Mouse (Mus musculus) hindbrain, embryonic 12.5 days (tissue): ENCODE data around the gene A130010J15Rik. TPM values are rescaled to one million over a fixed set of nuclear protein-coding genes. Genes with fewer than 3 reads are reported as not detected.

Experiments
- ATAC-seq: fragments of 200-750 bp; cut with Nextera tagmentation; 2 replicates; pipeline ENCODE4 v1.8.0; 2017; ENCODE audit warnings: moderate TSS enrichment; ENCODE audit not compliant: low FRiP score
- H3K27ac ChIP-seq: fragments of 300-500 bp; sonication (generic); 2 replicates; pipeline ENCODE4 v1.5.1; 2016; ENCODE audit warnings: mild to moderate bottlenecking
- H3K27me3 ChIP-seq: fragments of 300-500 bp; sonication (generic); 2 replicates; pipeline ENCODE4 v1.6.1; 2016; ENCODE audit warnings: mild to moderate bottlenecking
- H3K36me3 ChIP-seq: fragments of 300-500 bp; sonication (generic); 2 replicates; pipeline ENCODE4 v1.6.1; 2016; ENCODE audit warnings: mild to moderate bottlenecking
- H3K4me1 ChIP-seq: fragments of 300-500 bp; sonication (generic); 2 replicates; pipeline ENCODE4 v1.6.1; 2016
- H3K4me2 ChIP-seq: fragments of 300-500 bp; sonication (generic); replicated peaks from 2 replicates; pipeline ENCODE4 v1.6.1; 2016; ENCODE audit warnings: mild to moderate bottlenecking
- H3K4me3 ChIP-seq: fragments of 300-500 bp; sonication (generic); 2 replicates; pipeline ENCODE4 v1.5.1; 2016; ENCODE audit warnings: mild to moderate bottlenecking
- H3K9ac ChIP-seq: fragments of 300-500 bp; sonication (generic); 2 replicates; pipeline ENCODE4 v1.6.1; 2016; ENCODE audit warnings: mild to moderate bottlenecking, moderate library complexity
- H3K9me3 ChIP-seq: fragments of 300-500 bp; sonication (generic); replicated peaks from 2 replicates; pipeline ENCODE4 v1.6.1; 2016; ENCODE audit warnings: mild to moderate bottlenecking
- WGBS: fragments of 180-500 bp; shearing (Covaris S2); methylation state at CpG from one replicate; pipeline ENCODE4 v1.1.7; 2016; 5-methylcytosine and 5-hydroxymethylcytosine counted together
- polyA plus RNA-seq: library from polyadenylated mRNA; unstranded; fragments of >200 nt; fragmentation: Nextera tagmentation; extraction: Ambion mirVana; gene quantifications from 2 replicates; pipeline ENCODE4 v1.2.1, GENCODE M21; 2016

A130010J15Rik gene
- polyA plus RNA-seq, 1 experiment from 2014 or later: 15.7 TPM

DNA sequence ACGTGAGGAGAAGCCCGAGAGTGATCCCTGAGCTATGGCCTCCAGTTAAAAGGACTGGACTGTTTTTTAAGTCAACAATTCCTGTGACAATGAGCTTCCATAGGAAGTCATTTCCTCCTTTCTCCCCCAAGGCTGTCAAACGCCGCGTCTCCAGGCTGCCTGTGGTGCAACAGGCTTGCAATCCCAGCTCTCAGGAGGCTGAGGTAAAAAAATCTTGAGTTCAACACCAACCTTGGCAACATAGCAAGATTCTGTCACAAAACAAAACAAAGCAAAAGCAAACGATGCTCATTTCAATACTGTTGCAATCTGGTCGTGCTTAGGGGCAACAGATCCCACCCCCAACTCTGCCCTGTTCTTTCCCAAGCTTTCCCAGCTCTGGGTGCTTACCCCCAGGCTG, 29.8 kb upstream of the A130010J15Rik start:
- Histone ChIP-seq H3K9ac (no peak overlapping the region), H3K27me3 (peaks cover 6% of the 10 kb centered on the region; the same call in 1 of the 2 replicates), H3K4me3 (no peak overlapping the region), H3K27ac (no peak overlapping the region), H3K9me3 (no peaks in the 10 kb centered on the region), H3K4me2 (no peak overlapping the region), H3K36me3 (no peaks in the 10 kb centered on the region), H3K4me1 (0 out of 2 replicates have a peak, but pooled peaks cover 4% of the 10 kb centered on the region)
- 45% methylated on average over 7 of the region's 7 CpGs for WGBS
- ATAC-seq: no peak

DNA sequence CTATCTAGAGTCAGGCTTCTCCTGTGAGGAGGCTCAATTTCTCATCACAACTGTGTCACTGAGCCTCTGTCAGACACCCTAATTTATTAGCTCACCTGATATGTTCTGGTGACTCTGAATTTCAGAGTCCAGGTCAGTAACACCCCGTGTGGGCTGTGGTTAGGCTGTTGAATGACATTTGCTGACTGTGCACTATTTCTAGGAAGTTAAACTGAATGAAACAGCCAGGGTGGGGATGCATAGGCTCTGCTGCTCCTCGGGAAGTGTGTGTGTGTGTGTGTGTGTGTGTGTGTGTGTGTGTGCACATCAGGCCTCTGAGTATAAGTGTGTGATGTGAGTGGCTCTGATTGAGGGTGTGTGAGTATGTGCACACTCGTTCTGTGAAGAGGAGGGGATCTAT, 29.2 kb upstream of the A130010J15Rik start:
- Histone ChIP-seq H3K4me3 (no peak overlapping the region), H3K9me3 (no peaks in the 10 kb centered on the region), H3K27me3 (peaks cover 6% of the 10 kb centered on the region; the same call in 1 of the 2 replicates), H3K9ac (no peak overlapping the region), H3K4me1 (0 out of 2 replicates have a peak, but pooled peaks cover 4% of the 10 kb centered on the region), H3K4me2 (no peak overlapping the region), H3K27ac (no peak overlapping the region), H3K36me3 (no peaks in the 10 kb centered on the region)
- ATAC-seq: no peak
- WGBS: 55% methylated on average over 3 of the region's 3 CpGs

DNA sequence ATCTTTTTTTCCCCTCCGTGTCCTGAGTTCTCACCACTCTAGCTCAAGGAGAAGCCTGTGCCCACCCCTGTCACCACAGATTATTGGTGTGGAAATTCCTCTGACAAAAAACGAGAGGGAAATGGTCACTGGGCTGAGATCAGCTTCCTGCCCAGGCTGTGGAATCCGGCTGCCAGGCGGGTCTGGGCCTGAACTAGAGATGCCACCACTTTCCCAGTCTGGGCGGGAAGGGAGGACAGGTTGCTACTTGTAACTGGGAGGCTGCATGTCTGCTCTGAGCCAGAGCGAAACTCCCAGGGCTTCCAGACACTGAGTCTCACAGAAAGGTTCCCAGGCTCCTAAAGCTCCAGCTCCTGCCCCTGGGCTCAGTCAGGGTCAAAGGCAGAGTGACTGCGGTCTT, 26.7 kb upstream of the A130010J15Rik start:
- Histone ChIP-seq H3K27me3 (peaks cover 6% of the 10 kb centered on the region; the same call in 1 of the 2 replicates), H3K9me3 (no peaks in the 10 kb centered on the region), H3K9ac (no peak overlapping the region), H3K27ac (no peak overlapping the region), H3K36me3 (no peaks in the 10 kb centered on the region), H3K4me1 (0 out of 2 replicates have a peak, but pooled peaks cover 4% of the 10 kb centered on the region), H3K4me2 (no peak overlapping the region), H3K4me3 (no peak overlapping the region)
- 80% methylated on average over 7 of the region's 7 CpGs for WGBS
- ATAC-seq: no peak

DNA sequence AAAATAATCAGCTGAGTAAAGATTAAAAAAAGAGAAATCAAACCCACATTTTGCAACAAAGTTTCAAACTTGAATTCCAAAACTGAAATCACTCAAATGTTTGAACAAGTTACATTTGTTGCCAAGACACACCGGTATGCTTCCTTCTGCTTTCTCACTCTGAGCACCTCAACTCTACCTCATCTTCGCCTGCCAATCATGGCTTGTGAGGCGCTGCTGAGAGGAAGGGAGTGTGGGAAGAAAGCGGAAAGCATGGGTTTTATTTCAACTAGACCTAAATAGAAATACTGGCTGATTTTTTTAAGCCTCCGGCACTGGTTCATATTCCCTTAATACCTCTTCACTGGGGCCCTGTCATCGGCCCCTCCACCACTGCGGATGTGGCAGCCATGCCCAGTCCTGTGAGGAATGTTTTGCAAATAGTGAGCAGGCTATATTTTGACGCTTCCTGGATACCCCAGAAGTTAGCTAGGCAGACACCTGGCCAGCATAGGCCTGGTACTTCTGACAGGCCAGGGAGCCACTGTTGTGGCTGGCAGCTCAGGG, 25.3 kb upstream of the A130010J15Rik start:
- no peak for ATAC-seq
- Histone ChIP-seq H3K27me3 (peaks cover 1% of the 10 kb centered on the region; the same call in 1 of the 2 replicates), H3K9me3 (no peaks in the 10 kb centered on the region), H3K4me3 (no peak overlapping the region), H3K4me1 (0 out of 2 replicates have a peak, but pooled peaks cover 4% of the 10 kb centered on the region), H3K9ac (no peak overlapping the region), H3K4me2 (no peak overlapping the region), H3K27ac (no peak overlapping the region), H3K36me3 (no peaks in the 10 kb centered on the region)
- WGBS: 86% methylated on average over 8 of the region's 8 CpGs

DNA sequence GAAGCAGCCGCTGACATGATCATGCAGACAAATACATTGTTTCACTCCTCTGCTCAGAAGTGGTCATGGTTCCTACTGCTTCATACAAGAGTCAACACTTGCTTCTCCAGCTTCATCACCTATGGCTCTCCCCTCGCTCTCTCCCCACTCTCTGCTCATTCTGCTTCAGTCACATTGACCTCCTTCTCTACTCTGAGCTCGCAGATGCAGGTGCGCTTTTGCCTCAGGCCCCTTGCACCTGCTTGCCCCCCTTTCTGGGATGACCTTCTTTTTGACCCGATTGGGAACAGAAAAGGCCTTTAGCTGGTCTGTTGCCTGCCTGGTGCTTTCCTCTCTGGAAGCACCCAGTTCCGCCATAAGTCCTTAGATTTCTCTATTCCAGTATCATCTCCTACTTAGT, 23.3 kb upstream of the A130010J15Rik start:
- Histone ChIP-seq H3K27me3 (no peaks in the 10 kb centered on the region; the same call in 1 of the 2 replicates), H3K9ac (no peak overlapping the region), H3K36me3 (no peaks in the 10 kb centered on the region), H3K4me3 (no peak overlapping the region), H3K4me2 (no peak overlapping the region), H3K9me3 (no peaks in the 10 kb centered on the region), H3K27ac (no peak overlapping the region), H3K4me1 (no peaks in the 10 kb centered on the region)
- ATAC-seq: no peak
- WGBS: 88% methylated on average over 6 of the region's 6 CpGs

DNA sequence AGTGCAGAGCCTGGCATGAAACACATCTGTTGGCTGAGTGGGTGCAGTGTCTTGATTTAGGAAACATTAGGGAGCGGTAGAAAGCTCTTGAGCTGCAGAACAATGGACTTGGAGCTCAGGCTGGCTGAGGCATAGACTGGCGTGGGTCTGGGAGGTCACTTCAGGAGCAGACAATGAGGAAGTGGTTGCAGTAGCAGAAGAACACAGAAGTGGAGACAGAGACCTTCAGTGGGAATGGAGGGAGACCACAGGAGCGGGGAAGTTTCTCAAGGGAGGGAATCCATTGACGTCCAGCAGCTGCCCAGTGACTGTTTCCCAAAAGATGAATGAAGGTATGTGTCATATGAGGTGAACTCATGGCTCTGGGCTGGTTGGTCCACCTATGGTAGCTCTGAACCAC, 22.7 kb upstream of the A130010J15Rik start:
- no peak overlapping the region for H3K4me2 ChIP-seq
- no peaks in the 10 kb centered on the region for H3K4me1 ChIP-seq
- H3K27ac ChIP-seq: no peak overlapping the region
- H3K27me3 ChIP-seq: no peaks in the 10 kb centered on the region; the same call in 1 of the 2 replicates
- H3K4me3 ChIP-seq: no peak overlapping the region
- 77% methylated on average over 4 of the region's 4 CpGs for WGBS
- H3K9ac ChIP-seq: no peak overlapping the region
- no peaks in the 10 kb centered on the region for H3K36me3 ChIP-seq
- no peak for ATAC-seq
- H3K9me3 ChIP-seq: no peaks in the 10 kb centered on the region

DNA sequence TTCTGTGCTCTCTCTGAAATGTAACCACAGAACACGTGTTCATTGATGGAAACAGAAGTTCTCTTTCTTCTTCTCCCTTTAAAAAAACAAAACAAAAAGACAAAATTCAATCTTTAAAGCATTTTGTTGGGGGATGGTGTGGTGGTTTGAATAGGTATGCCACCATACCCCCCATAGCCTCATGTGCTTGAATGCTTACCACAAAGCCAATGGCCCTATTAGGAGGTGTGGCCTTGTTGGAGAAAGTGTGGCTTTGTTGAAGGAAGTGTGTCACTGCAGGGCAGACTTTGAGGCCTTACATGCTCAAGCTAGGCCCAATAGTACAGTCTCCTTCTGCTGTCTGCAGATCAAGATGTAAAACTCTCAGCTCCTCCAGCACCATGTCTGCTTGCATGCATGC, 21.4 kb upstream of the A130010J15Rik start:
- WGBS: 89% methylated on average over 1 of the region's 1 CpGs
- Histone ChIP-seq H3K27ac (no peak overlapping the region), H3K27me3 (peaks cover 7% of the 10 kb centered on the region), H3K4me1 (no peaks in the 10 kb centered on the region), H3K9me3 (no peaks in the 10 kb centered on the region), H3K4me2 (no peak overlapping the region), H3K4me3 (no peak overlapping the region), H3K9ac (no peak overlapping the region), H3K36me3 (no peaks in the 10 kb centered on the region)
- ATAC-seq: no peak

DNA sequence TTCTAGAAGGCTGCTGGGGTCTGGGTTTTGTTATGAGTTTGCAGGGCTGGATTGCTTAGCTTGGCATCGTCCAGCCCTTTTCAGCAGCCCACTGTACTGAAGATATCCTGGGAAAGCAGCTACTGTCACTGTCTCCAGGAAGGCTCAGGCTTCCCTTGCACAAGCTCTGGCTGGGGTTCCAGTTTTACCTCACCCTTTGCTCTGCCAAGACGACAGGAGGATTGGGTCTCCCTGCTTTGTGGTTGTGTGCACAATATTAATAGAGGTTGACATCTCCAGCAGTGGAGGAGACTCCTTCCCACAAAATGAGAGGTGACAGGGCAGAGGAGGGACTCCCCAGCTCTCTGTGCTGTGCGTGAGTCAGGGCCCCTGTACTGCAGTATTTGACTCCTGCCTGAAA, 18.6 kb upstream of the A130010J15Rik start:
- Histone ChIP-seq H3K9me3 (no peaks in the 10 kb centered on the region), H3K27ac (no peak overlapping the region), H3K4me2 (no peak overlapping the region), H3K36me3 (no peaks in the 10 kb centered on the region), H3K9ac (no peak overlapping the region), H3K27me3 (peaks cover 35% of the 10 kb centered on the region), H3K4me1 (peaks cover 8% of the 10 kb centered on the region; the same call in 1 of the 2 replicates), H3K4me3 (no peak overlapping the region)
- WGBS: 68% methylated on average over 3 of the region's 3 CpGs
- ATAC-seq: no peak

DNA sequence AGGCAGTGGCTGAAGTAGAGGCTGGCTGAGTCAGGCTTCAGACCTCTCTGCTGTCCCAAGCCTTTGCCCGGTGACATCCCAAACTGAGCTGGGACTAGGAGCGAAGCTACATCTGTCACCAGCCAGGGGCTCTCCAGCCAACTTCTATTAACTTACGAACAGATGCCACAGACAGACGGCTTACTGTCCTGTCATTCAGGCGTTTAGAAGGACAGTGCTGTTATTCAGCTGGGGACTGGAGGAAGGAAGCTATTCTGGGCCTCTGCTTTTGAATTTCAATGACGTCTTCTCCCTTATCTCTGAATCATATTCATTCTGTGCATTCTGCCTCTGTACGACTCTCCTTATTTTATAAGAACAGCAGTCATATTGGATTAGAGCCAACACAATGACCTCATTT, 16.7 kb upstream of the A130010J15Rik start:
- WGBS: 43% methylated on average over 7 of the region's 7 CpGs

DNA sequence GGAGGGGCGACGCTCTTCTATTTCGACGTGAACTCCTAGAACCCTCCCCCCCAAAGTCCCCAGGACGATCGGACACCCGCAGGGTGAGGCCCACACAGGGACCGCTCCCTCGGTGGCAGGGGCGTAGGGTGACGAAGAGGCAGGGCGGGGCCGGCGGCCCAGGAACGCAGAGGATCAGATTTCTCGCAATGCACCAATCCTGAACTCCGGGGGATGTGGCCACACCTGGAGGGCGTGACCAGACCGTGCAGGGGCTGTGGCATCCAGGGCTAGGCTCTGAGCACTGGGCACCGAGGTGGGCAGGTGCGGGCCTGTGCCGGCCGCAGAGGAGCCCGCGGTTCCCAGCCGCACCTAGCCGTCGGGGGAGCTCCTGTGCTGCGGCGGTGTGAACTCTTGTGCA, 15.0 kb upstream of the A130010J15Rik start, which contains the start of gene Irf6:
Irf6 (plus strand) TSS at position 240 of the 400 bp plus-strand sequence.
- peaks cover 8% of the 10 kb centered on the region; the same call in 1 of the 2 replicates for H3K4me1 ChIP-seq
- peaks cover 58% of the 10 kb centered on the region for H3K27me3 ChIP-seq
- peak within 1 kb of the TSS; percentile 25 for H3K4me3 ChIP-seq
- peak within 1 kb of the TSS; percentile 1; the same call in 1 of the 2 replicates for H3K9ac ChIP-seq
- WGBS: 1% methylated on average over 30 of the region's 30 CpGs
- ATAC-seq: peak; percentile 64
- no peaks in the 10 kb centered on the region for H3K9me3 ChIP-seq
- peak within 1 kb of the TSS; percentile 47 for H3K4me2 ChIP-seq
- no peaks in the 10 kb centered on the region for H3K36me3 ChIP-seq
- no peak within 1 kb of the TSS for H3K27ac ChIP-seq

More for the DNA sequence above, 16.7 kb upstream of the A130010J15Rik start:
- H3K4me1 ChIP-seq: peaks cover 8% of the 10 kb centered on the region; the same call in 1 of the 2 replicates
- ATAC-seq: no peak
- H3K27me3 ChIP-seq: peaks cover 52% of the 10 kb centered on the region
- H3K27ac ChIP-seq: no peak overlapping the region
- no peaks in the 10 kb centered on the region for H3K9me3 ChIP-seq
- no peak overlapping the region for H3K4me3 ChIP-seq
- no peak overlapping the region for H3K4me2 ChIP-seq
- no peaks in the 10 kb centered on the region for H3K36me3 ChIP-seq
- no peak overlapping the region for H3K9ac ChIP-seq

DNA sequence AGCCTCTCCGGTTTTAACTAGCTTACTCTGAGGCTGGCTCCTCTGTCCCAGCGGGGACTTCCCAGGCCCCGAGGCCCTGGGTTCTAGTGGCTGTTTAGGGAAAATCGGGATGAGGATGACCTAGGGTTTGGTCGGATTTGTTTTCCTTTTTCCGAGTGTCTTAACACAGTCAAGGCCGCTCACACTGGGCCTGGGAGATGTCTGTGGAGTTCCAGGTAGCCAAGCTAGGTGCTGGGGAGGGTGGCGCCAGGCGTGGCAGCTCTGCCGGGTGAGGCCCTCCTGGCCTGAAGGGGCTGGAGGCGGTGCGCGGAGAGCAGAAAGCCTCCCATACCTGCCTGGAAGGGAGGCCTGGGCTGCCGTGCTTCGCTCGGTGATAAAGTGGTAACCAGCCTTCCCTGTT, 14.3 kb upstream of the A130010J15Rik start:
- no peak for ATAC-seq
- Histone ChIP-seq H3K4me2 (peak overlapping the region; percentile 47), H3K36me3 (no peaks in the 10 kb centered on the region), H3K9ac (no peak overlapping the region), H3K27me3 (peaks cover 58% of the 10 kb centered on the region), H3K4me1 (peaks cover 8% of the 10 kb centered on the region; the same call in 1 of the 2 replicates), H3K4me3 (no peak overlapping the region), H3K9me3 (no peaks in the 10 kb centered on the region), H3K27ac (no peak overlapping the region)
- 25% methylated on average over 16 of the region's 16 CpGs for WGBS

DNA sequence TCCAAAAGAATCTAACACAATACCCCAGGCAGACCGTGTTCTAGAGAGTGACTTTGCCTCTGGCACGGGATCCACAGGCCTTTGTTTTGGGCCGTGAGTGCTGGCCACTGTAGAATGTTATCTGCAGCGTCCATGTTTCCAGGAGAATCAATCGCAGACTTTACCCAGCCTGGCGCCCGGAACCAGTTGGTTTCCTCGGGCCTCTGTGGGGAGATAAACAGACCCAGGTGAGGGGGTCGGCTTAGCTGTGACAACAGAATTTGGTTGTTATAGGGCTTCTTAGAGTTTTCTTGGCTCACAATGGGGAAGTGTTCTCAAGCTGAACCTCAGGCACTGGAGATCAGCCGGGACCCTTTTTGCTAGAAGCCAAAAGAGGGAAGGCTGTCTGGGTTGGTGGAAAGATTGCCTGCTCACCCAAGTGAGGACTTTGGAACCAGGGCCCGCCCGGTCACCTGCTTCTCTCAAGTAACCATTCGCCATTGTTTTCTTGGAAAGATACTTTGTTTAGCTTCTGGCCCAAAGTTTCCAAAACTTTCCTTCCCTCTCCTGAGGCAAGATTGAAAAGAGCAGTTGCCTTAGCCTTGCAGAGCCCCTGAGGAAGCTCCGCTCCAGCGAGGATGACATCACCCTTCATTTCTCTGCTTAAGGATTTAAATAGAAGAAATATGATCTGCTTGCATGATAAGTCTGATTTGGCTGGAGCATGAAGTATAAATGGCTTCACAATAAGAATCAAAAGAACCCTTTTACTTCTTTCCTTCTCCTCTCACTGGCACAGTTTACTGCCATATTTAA, 11.3 kb upstream of the A130010J15Rik start:
- H3K4me3 ChIP-seq: no peak overlapping the region
- H3K36me3 ChIP-seq: no peaks in the 10 kb centered on the region
- H3K9ac ChIP-seq: no peak overlapping the region
- H3K9me3 ChIP-seq: no peaks in the 10 kb centered on the region
- no peak for ATAC-seq
- WGBS: 80% methylated on average over 15 of the region's 15 CpGs
- H3K27ac ChIP-seq: no peak overlapping the region
- H3K27me3 ChIP-seq: peaks cover 50% of the 10 kb centered on the region
- H3K4me1 ChIP-seq: peaks cover 16% of the 10 kb centered on the region
- H3K4me2 ChIP-seq: no peak overlapping the region
